Mouse (Mus musculus): ENCODE data around the gene Hist2h2aa1.
"Not testable (repeated sequence)": the region's sequence is repeated elsewhere in the genome, so short reads cannot be mapped to it uniquely, and the experiment has no call there.

Gene Hist2h2aa1

DNA sequence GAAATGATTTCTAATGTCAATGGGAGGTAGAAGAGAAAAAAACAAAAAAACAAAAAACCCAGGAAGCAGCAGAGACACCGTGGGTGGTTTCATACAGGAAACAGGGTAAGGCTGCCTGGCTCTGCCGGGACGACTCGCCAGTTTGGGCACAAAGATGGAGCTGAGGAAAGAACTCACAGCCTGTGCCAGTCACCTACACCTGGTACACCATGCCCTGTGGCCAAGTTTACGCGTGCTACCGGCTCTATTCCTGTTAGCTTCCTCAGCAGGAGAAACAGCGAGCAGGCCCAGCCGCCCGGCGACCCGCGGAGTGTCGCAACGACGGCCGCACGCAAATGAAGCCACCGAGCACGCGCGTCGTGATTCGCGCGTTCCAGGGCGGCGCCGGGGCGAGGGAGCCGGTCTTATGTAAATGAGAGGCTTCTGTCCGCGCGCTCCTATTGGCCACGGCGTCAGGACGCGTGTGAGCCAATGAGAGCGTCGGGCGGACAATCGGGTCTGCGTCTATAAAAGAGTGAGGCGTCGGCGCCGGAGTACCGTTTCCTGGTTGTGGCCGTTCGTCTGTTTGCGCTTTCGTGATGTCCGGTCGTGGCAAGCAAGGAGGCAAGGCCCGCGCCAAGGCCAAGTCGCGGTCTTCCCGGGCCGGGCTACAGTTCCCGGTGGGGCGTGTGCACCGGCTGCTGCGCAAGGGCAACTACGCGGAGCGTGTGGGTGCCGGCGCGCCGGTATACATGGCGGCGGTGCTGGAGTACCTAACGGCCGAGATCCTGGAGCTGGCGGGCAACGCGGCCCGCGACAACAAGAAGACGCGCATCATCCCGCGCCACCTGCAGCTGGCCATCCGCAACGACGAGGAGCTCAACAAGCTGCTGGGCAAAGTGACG lies at the start of gene Hist2h2aa1:
Gene Hist2h2aa1, plus strand, starts transcription at position 495 of the 884 bp plus-strand sequence.
- peak; percentile 79 for DNase-seq (ENCODE audit: low spot score)

DNA sequence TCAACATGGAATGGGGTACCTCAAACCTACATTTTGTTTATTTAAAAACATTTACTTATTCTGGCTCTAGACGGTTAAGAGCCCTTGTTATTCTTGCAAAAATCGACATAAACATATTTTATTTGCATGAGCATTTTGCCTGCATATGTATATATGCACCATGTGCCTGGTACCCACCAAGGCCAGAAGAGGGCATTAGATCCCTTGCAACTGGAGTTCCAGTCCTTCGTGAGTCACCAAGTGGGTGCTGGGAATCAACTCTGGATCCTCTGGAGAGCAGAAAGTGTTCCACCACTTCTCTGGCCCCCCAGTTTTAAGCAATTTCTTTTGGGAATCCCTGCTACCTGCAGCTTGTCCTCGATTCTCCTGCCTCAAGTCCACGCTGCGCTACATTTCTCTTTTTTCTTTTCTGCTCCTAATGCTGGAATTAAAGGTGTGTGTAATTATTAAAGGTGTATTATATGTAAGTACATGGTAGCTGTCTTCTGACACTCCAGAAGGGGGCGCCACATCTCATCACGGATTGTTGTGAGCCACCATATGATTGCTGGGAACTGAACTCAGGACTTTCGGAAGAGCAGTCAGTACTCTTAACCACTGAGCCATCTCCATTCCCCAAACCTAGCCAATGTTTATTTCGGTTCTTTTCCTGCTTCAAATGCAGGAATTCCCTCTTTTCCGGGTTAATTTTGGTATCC lies 49.5 kb upstream of the Hist2h2aa1 start:
- DNase-seq (ENCODE audit: low spot score), result no peak

DNA sequence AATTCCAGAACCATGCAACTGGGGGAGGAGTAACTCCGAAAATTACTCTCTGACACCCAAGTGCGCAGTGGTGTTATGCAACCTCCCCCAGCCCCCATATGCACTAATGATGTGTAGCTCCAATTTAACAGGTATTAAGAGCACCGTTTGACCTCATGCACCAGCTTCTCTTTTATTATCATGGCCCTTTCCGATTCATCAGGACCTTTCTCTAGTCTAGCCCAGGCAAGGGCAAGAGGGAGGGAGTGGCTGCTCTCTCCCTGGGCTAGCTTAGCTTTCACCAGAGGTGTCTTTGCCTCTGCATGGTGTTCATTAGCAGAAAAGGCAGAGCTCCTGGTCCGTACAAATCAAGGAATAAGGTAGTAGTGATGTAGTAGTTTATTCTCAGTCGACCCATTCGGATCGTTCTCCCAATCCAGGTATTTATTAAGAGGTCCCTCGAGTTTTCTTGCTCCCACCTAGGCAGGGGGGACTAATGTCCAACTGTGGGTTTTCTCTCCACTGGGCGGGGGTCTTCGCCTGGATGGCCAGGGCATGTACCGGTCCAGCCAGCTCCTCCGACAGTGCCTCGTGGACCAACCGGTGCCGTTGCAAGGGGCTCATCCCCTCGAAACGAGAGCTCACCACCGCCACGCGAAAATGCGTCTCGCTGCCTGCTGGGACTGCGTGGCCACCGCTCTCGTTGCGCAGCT lies 48.7 kb upstream of the Hist2h2aa1 start:
- DNase-seq (ENCODE audit: low spot score), result no peak

DNA sequence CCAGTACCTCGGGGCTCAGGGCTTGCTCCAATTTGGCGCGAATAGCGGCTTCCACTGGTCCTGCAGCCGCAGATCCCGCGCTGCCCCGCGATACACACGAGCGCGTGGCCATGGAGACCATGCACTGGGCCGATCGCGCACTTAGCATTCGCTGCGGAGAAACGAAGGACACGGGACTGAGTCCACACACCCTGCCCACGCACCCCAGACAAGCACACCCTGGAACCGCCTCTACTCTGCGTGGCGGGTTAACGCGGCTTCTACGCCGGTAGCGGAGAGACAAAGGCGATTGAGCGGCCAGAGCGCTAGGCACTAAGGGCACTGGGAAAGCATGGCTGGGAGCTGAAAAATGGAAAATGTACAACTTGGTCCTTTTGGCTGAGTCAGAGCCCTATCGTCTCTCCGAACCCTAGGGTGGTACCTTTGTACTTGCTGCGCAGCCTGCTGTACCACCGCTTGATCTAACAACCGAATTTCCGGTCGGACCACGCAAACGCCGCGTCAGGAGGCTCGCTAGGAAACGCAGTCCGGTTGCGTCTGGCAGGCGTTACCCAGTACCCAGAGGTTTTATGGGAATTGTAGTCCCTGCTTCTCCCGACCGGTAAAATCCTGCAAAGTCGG lies 48.1 kb upstream of the Hist2h2aa1 start:
- peak; percentile 93 for DNase-seq (ENCODE audit: low spot score)

DNA sequence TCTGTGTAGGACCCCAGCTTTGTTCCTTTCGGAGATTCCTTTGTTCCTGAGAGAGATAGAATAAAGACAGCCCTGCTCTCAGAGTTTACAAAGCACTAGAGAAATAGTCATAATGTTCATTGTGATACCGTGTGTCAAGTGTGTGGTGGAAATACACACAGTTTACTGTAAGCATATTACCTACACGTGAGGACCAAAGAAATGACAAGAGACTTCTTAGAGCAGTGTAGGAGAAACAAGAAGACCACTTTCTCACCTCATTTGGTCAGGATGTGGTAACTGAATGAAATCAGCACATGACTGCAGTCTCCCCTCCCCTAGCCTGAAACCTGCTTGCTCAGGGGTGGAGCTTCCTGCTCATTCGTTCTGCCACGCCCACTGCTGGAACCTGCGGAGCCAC lies 47.1 kb upstream of the Hist2h2aa1 start:
- peak; percentile 75 for DNase-seq (ENCODE audit: low spot score)

DNA sequence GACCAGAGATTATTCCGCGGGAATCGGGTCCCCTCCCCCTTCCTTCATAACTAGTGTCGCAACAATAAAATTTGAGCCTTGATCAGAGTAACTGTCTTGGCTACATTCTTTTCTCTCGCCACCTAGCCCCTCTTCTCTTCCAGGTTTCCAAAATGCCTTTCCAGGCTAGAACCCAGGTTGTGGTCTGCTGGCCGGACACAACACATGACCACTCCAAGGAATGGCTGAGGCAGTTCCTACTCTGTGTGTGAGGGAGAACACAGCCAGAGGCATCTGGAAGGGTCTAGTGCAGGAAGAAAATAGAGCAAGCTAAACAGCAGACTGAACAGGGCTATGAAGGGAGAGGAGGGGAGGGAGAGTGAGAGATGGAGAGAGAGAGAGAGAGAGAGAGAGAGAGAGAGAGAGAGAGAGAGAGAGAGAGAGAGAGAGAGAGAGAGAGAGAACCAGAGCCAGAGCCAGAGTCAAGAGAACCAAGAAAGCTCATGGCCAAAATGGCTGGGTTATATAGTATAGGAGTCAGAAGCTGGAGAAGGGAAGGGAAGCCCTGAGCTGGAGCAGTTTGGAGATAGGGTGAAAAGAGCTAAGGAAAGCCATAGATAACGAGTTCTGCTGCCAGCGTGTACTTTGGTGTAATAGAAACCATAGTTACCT lies 46.6 kb upstream of the Hist2h2aa1 start:
- DNase-seq (ENCODE audit: low spot score), result not testable (repeated sequence)

DNA sequence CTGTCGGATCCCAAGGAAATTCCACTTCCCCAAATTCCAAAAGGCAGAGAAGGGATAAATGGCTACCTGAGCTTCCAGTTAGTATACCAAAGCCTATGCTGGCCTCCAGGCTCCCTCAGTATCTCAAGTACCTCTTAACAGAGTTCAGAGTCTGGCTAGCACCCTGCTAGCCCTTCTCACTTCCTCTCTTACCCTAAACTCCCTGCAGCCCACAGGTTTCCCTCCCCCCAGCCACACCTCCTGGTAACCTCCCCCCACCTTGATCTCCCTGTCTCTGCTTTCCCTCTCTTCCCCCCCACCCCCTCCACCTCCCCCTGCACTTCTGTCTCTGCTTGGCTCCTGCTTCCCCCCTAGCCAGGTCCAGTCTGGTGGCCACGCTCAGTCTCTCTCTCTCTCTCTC lies 45.6 kb upstream of the Hist2h2aa1 start:
- no peak for DNase-seq (ENCODE audit: low spot score)

DNA sequence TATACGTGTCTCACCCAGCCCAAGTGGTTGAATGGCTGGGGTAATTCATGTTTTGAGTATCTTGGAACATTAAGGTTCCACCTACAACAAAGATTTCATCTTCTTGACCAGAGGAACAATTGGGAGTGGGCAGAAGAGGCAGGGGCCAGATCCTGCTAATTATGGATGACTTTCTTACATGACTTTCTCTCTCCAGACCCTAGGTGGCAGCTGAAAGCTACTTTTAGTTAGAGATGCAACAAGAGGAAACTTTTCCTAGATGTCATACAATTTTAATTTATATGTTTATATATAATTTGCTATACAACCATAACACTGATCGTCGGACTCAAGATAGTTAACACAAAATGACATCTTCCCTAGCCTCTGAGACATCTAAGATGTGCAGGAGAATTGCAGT lies 37.5 kb upstream of the Hist2h2aa1 start:
- DNase-seq (ENCODE audit: low spot score), result no peak

DNA sequence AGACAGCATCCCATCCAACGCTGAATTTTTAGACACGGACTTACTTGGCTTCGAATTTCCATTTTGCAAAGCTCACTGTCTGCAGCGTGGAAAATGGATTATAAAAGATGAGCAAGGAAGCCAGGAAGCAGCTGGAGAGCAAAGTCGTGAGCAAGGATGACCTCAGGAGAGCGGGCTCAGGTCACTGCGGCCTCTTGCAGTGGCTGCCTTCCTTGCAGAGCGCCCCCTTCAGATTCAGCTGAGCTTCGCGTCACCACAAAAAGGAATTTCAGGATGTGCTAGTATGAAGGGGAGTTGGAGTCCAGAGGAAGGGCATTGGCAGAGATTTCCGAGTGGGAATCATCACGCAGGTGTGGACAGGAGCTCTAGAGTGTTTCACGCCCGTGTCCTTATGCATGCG lies 36.1 kb upstream of the Hist2h2aa1 start:
- DNase-seq (ENCODE audit: low spot score), result peak; percentile 83

DNA sequence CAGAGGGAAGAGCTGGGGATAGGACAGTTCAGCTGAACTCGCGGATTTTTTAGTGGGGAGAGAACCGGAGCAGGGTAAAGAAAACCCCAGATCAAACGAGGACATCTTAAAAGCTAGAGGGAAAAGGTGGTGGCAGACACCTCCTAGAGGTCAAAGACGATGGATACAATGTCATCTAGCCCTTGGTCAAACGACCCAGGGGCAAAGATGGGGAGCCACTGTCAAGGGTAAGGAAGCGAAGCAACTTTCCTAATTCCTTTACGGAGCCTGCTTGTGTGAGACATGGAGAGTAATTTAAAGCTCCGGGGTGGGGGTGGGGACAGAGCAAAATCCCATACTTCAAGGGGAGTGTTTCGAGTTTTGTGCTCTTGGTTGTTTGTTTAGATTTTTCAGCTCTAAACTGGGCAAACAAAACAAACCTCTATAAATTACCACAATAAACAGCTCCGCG lies 26.1 kb upstream of the Hist2h2aa1 start:
- peak; percentile 63 for DNase-seq (ENCODE audit: low spot score)

DNA sequence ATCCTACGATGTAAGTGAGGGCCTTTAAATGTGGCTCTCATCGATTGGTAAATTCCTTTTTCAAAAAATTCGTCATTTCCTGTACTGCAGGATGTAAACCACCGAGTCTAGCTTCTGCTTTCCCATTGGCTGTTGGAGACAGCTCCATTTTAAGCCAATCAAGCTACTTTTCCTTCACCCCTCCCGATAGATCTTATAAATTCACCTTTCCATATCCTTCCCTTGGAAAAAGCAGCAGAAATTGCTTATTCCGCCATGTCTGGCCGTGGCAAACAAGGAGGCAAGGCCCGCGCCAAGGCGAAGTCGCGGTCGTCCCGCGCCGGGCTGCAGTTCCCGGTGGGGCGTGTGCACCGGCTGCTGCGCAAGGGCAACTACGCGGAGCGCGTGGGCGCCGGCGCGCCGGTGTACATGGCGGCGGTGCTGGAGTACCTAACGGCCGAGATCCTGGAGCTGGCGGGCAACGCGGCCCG lies 25.6 kb upstream of the Hist2h2aa1 start, which contains the start of the genes Bola1 and Hist2h2ab:
Gene Bola1, minus strand, starts transcription at position 49 of the 470 bp plus-strand sequence.
Gene Hist2h2ab, plus strand, starts transcription at position 205 of the 470 bp plus-strand sequence.
- DNase-seq (ENCODE audit: low spot score), result peak; percentile 87

DNA sequence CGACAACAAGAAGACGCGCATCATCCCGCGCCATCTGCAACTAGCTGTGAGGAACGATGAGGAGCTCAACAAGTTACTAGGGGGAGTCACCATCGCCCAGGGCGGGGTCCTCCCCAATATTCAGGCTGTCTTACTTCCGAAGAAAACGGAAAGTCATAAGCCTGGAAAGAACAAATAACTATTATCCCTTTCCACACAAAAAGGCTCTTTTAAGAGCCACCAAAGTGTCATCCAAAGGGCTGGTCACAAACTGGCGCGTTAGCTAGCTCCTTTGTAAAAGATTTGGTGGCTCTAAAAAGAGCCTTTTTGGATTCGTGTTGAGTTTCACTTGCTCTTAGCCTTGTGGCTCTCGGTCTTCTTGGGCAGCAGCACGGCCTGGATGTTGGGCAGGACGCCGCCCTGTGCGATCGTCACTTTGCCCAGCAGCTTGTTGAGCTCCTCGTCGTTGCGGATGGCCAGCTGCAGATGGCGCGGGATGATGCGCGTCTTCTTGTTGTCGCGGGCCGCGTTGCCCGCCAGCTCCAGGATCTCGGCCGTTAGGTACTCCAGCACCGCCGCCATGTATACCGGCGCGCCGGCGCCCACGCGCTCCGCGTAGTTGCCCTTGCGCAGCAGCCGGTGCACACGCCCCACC lies 25.0 kb upstream of the Hist2h2aa1 start:
- peak; percentile 67 for DNase-seq (ENCODE audit: low spot score)

DNA sequence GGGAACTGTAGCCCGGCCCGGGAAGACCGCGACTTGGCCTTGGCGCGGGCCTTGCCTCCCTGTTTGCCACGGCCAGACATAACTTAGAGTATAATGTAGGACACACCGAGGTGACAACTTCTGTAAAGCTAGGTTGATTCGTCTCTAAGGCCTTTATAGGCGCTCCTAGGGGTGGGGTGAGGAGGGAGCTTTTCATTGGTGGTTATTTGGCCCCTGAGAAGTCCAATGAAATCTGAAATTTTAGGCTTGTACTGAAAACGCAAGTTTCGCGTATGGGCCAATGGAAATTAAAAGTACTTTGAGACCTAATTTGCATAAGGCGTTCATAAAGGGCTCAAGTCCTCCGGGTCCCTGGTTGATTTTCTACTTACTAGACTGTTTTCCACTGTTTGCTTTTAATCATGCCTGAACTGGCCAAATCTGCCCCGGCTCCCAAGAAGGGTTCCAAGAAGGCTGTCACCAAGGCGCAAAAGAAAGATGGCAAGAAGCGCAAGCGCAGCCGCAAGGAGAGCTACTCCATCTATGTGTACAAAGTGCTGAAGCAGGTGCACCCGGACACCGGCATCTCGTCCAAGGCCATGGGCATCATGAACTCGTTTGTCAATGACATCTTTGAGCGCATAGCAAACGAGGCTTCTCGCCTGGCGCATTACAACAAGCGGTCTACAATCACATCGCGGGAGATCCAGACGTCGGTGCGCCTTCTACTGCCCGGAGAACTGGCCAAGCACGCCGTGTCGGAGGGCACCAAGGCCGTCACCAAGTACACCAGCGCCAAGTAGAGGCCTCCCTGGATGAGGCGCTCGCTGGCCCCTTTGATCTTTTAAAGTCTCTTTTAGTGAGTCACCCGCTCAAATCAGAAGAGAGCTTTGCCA lies 24.3 kb upstream of the Hist2h2aa1 start, which contains the start of the genes Hist2h2ac and Hist2h2be:
Gene Hist2h2ac, minus strand, starts transcription at position 116 of the 875 bp plus-strand sequence.
Gene Hist2h2be, plus strand, starts transcription at position 355 of the 875 bp plus-strand sequence.
- DNase-seq (ENCODE audit: low spot score), result peak; percentile 94

DNA sequence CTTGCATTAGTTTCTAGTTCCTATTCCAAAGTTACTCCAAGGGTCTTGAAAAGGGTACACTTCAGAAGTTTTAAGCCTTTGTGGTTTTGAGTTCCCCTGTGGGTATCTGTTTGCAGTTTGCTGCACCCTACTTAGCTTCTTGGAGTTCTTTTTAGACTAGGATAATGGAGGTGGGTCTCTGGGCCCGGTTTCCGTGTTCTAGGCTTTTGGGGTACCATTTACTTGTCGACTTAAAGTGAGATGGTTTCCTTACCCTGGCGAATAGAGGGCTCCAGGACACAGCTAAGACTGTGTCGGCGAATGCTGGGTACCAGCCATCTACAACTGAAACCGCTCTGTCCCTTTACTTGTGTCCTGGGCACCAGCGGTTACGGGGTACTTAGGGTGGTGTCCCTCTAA lies 23.7 kb upstream of the Hist2h2aa1 start:
- peak; percentile 34 for DNase-seq (ENCODE audit: low spot score)

DNA sequence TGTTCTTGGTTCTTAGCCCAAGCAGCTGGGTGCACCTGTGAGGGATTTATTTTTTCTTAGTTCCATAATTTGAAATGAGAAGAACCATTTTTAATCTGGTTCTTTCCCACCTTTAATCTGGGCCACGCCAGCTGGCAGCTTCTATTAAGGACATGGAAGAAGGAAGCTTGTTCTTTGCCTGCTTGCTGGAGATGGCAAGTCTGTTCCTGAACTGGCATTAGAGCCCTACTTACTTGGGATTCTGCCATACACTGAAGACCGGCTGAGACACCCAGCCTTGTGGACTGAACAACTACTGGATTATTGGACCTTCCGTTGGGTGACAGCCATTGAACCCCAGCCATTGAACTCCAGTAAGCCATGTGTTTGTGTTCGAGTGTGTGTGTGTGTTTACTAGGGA lies 22.5 kb upstream of the Hist2h2aa1 start:
- DNase-seq (ENCODE audit: low spot score), result no peak

DNA sequence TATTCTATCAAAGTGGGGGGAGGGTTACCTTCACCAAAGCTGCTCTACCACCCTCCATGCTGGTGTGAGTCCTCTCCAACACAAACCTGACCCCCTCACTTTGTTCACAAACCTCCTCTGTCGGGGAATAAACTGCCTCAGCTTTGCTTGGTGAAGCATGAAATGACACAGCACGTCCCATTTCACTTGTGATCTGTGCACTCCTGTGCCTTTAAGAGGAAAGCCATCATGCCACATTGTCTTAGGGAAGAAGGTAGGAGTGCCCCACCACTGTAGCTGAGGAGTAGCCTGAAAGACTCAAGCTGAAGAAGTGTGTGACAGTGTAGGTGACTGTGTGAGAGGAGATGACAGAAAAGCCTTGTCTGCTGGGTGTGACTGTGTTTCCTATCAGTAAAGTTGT lies 19.9 kb upstream of the Hist2h2aa1 start:
- no peak for DNase-seq (ENCODE audit: low spot score)

DNA sequence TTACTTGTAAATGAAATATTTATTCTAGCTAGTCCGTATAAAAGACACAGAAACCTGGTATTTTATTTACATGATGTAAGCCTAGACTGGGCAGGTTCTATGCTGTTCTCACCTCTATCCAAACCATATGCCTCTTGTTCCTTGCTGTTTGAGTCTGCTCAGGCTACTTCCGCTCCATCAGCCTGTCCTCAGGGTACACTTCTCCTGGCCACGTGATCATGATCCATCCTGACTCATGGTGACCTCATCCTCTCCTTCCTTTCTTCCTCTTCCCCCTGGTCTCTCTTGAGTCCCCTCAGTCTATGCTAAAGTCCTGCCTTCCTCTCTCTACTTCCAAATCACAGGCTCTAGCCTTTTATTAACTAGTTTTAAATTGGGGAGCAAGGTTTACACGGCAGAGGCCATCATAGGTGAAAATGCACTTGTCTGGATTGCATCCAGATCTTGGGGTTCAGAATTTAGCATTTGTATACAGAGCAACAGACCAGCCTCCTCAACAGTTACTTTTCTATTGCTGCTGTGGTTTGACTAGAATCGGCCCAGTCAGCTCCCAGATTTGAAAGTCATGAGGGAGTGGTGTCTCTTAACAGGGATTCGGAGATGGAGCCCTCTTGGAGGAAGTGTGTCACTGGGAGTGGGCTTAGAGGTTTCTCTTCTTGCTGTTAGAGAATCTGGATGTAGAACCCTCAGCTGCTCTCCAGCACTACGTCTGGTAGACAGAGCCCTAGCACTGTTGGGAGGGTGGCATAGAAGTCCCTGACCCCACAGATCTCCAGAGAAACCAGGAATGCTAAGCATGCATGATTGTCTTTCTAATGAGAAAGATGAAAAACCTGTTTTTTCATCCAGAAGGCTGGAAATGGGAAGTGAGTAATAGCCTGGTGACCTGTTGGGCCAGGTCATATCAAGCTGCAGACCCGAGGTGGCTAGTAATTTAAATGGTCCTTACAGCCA lies 18.3 kb upstream of the Hist2h2aa1 start:
- DNase-seq (ENCODE audit: low spot score), result peak; percentile 56

DNA sequence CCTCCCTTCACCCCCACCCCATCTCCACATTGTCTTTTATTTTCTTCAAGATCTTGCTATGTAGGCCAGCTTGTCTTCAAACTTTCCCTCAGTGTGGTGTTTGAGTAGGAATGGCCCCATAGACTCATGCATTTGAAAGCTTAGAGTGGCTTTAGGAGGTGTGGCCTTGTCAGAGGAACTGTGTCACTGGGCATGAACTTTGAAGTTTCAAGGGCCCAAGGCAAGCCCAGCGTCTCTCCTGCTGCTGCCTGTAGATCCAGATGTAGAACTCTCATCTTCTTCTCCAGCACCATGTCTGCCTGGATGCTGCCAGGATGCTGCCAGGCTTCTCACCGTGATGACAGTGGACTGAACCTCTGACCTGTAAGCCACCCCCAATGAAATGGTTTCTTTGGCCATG lies 16.5 kb upstream of the Hist2h2aa1 start:
- no peak for DNase-seq (ENCODE audit: low spot score)
